Mouse (Mus musculus): Measurements from ENCODE around the gene Nxph4. TPM values are rescaled to one million over a fixed set of nuclear protein-coding genes. Genes with fewer than 3 reads are reported as not detected.

The Nxph4 gene
- polyA plus RNA-seq (2015; fragmentation: Nextera tagmentation; extraction: Ambion mirVana) = 5.0 and 5.4 TPM in 2 replicates

DNA sequence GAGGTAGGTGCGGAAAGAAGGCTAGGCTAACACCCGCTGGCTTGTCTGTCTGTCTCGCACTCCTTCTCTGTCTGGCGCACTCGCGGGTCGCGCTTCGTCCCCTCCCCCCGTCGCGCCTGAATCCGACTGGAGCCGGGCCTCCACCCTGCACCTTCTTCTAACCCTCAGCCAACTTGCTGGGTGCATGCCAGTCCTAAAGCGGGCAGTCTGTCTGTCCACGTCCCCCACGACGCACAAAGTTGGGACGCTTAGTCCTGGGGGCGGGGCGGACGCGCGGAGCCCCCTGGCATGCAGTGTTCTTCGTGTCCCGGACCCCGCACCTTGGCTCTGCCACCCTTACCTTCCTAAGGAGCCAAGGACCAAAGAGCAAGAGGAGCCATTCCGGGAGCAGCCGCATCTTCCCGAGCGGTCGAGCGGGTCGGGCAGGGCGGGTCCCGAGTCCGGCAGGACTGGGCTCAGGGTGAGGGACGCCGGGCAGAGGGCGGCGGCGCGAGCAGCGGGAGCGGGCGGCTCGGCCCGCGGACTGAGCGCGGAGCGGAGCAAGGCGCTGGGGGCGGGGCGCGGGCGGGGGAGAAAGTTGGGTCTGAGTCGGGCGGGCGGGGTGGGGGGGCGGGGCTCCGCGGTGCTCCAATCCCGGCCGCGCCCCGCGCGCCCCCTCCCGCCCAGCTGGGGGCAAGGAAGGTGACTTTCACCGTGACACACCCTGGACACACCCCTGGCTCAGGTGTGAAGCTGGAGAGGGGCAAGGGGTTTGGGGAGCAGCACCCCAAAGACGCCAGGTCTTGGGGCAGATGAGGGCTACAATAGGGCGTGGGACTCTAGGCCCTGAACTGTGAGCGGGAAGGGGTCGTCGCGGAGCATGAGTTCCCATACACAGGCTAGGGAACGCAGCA lies at the start of gene Nxph4:
Gene Nxph4 (minus strand): TSS at position 524 of the 893 bp plus-strand sequence.
- peaks cover 3% of the 10 kb centered on the region; the same call in 1 of the 2 replicates for H3K36me3 ChIP-seq
- WGBS = under 1% methylated on average over 63 of the region's 78 CpGs

GRCm38 (mm10) chr10:127583649-127584048 lies 49.3 kb upstream of the Nxph4 start:
- no peaks in the 10 kb centered on the region; the same call in 1 of the 2 replicates for H3K4me1 ChIP-seq
- H3K36me3 ChIP-seq = peaks cover 56% of the 10 kb centered on the region
- no peaks in the 10 kb centered on the region for H3K9me3 ChIP-seq
- no peak overlapping the region for H3K4me2 ChIP-seq
- no peak overlapping the region for H3K9ac ChIP-seq
- H3K4me3 ChIP-seq (replicated peaks) = no peak overlapping the region
- 62% methylated on average over 8 of the region's 8 CpGs for WGBS
- no peaks in the 10 kb centered on the region for H3K27me3 ChIP-seq (replicated peaks)
- peak; percentile 59; the same call in 1 of the 2 replicates for ATAC-seq (ENCODE audit: insufficient read depth, low FRiP score, low read depth)
- no peak overlapping the region for H3K27ac ChIP-seq

More for the DNA sequence above, at the start of gene Nxph4:
- ATAC-seq (ENCODE audit: insufficient read depth, low FRiP score, low read depth) = peak; percentile 18; the same call in 1 of the 2 replicates
- Histone ChIP-seq H3K4me2 (peak within 1 kb of the TSS; percentile 96), H3K4me1 (peaks cover 24% of the 10 kb centered on the region), H3K27ac (no peak within 1 kb of the TSS), H3K4me3 (replicated peaks) (peak within 1 kb of the TSS; percentile 43), H3K9me3 (no peaks in the 10 kb centered on the region), H3K27me3 (replicated peaks) (peaks cover 77% of the 10 kb centered on the region), H3K9ac (no peak within 1 kb of the TSS)

- Histone ChIP-seq H3K9ac (no peak overlapping the region), H3K4me2 (no peak overlapping the region), H3K36me3 (peaks cover 58% of the 10 kb centered on the region), H3K4me1 (no peaks in the 10 kb centered on the region; the same call in 1 of the 2 replicates), H3K9me3 (no peaks in the 10 kb centered on the region), H3K4me3 (replicated peaks) (no peak overlapping the region), H3K27ac (no peak overlapping the region), H3K27me3 (replicated peaks) (no peaks in the 10 kb centered on the region)
- 89% methylated on average over 9 of the region's 9 CpGs for WGBS
- no peak for ATAC-seq (ENCODE audit: insufficient read depth, low FRiP score, low read depth)
Observed at GRCm38 (mm10) chr10:127581291-127581690, 46.9 kb upstream of the Nxph4 start.

DNA sequence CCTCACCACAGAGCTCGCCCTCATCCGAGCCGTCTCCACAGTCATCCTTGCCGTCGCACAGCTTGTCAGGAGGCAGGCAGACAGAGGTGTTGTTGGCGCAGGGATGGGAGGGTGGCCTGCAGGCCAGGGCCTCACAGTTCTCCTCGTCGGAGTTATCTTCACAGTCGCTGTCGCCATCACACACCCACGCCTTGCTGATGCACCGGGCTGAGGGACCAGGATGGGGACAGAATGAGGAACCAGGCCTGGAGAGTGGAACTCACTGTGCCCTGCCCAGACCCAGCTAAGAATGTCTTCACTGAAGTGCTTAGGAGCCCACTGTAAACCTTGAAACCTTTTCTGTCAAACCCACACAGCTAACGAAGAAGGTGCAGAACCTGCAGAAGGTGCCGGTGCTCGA lies 43.6 kb upstream of the Nxph4 start:
- no peak overlapping the region for H3K4me2 ChIP-seq
- 87% methylated on average over 15 of the region's 15 CpGs for WGBS
- no peak overlapping the region for H3K9ac ChIP-seq
- no peak overlapping the region for H3K4me3 ChIP-seq (replicated peaks)
- H3K27ac ChIP-seq = no peak overlapping the region
- H3K27me3 ChIP-seq (replicated peaks) = no peaks in the 10 kb centered on the region
- peaks cover 54% of the 10 kb centered on the region for H3K36me3 ChIP-seq
- H3K9me3 ChIP-seq = no peaks in the 10 kb centered on the region
- no peak for ATAC-seq (ENCODE audit: insufficient read depth, low FRiP score, low read depth)
- no peaks in the 10 kb centered on the region; the same call in 1 of the 2 replicates for H3K4me1 ChIP-seq

DNA sequence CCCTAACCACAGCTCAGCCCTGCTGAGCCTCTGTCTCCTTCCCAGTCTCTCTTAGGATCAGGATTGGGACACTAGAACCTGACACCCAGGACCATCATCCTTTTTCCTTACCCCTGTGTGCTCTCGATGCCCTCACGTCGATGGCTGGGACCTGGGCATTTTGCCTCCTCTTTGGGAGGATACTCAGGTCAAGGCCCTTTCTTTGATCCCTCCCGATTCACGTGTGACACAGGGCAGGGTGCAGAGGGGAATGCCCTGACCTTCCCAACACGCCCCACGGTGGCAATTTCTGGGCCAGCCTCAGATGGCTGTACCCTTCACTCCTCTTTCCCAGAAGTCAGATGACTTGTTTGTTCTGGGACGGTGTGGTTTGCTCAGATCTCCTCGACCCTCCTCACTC lies 42.8 kb upstream of the Nxph4 start:
- Histone ChIP-seq H3K27me3 (replicated peaks) (no peaks in the 10 kb centered on the region), H3K4me2 (no peak overlapping the region), H3K27ac (no peak overlapping the region), H3K9ac (no peak overlapping the region), H3K36me3 (peaks cover 56% of the 10 kb centered on the region), H3K9me3 (no peaks in the 10 kb centered on the region), H3K4me1 (no peaks in the 10 kb centered on the region; the same call in 1 of the 2 replicates), H3K4me3 (replicated peaks) (no peak overlapping the region)
- WGBS = 79% methylated on average over 9 of the region's 9 CpGs
- ATAC-seq (ENCODE audit: insufficient read depth, low FRiP score, low read depth) = no peak

DNA sequence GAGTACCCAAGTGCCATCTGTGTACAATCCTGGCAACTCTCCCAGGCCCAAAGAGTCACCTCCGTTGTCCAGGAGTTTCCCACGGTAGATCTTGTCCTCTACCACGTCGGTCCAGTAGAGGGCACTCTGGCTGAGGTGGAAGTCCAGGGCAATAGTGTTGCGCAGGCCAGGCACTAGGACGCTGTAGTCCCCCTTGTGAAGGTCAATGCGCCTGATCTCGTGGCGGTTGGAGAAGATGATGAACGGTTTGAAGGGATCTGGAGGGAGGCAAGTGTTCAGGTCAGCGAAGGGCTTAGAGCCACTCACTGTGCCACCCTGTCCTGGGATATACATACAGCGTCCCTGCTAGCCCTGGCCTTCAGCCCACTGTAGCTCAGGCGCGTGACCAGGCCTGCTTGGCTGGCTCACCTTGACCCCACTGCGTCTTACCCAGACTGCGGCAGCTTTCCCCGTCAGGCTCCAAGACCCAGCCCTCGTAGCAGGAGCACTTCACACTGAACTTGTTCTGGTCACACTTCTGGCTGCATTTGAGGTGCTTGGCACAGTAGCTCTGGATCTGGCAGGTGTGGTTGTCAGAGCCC lies 42.1 kb upstream of the Nxph4 start:
- Histone ChIP-seq H3K9ac (no peak overlapping the region), H3K4me2 (no peak overlapping the region), H3K27ac (no peak overlapping the region), H3K4me1 (no peaks in the 10 kb centered on the region), H3K27me3 (replicated peaks) (no peaks in the 10 kb centered on the region), H3K9me3 (no peaks in the 10 kb centered on the region), H3K36me3 (peaks cover 57% of the 10 kb centered on the region), H3K4me3 (replicated peaks) (no peak overlapping the region)
- peak; percentile 34; the same call in 1 of the 2 replicates for ATAC-seq (ENCODE audit: insufficient read depth, low FRiP score, low read depth)
- WGBS = 57% methylated on average over 18 of the region's 18 CpGs

GRCm38 (mm10) chr10:127575741-127576140 lies 41.4 kb upstream of the Nxph4 start:
- no peaks in the 10 kb centered on the region for H3K4me1 ChIP-seq
- no peak overlapping the region for H3K27ac ChIP-seq
- no peak overlapping the region for H3K4me2 ChIP-seq
- no peaks in the 10 kb centered on the region for H3K9me3 ChIP-seq
- no peak overlapping the region for H3K4me3 ChIP-seq (replicated peaks)
- H3K9ac ChIP-seq = no peak overlapping the region
- 75% methylated on average over 7 of the region's 7 CpGs for WGBS
- ATAC-seq (ENCODE audit: insufficient read depth, low FRiP score, low read depth) = no peak
- H3K36me3 ChIP-seq = peaks cover 63% of the 10 kb centered on the region
- no peaks in the 10 kb centered on the region for H3K27me3 ChIP-seq (replicated peaks)

- Histone ChIP-seq H3K27me3 (replicated peaks) (no peaks in the 10 kb centered on the region), H3K36me3 (peaks cover 50% of the 10 kb centered on the region), H3K27ac (no peak overlapping the region), H3K4me2 (no peak overlapping the region), H3K4me3 (replicated peaks) (no peak overlapping the region), H3K4me1 (peaks cover 4% of the 10 kb centered on the region; the same call in 1 of the 2 replicates), H3K9ac (no peak overlapping the region), H3K9me3 (no peaks in the 10 kb centered on the region)
- 90% methylated on average over 5 of the region's 5 CpGs for WGBS
- no peak for ATAC-seq (ENCODE audit: insufficient read depth, low FRiP score, low read depth)
Observed at GRCm38 (mm10) chr10:127572281-127572680, 37.9 kb upstream of the Nxph4 start.

DNA sequence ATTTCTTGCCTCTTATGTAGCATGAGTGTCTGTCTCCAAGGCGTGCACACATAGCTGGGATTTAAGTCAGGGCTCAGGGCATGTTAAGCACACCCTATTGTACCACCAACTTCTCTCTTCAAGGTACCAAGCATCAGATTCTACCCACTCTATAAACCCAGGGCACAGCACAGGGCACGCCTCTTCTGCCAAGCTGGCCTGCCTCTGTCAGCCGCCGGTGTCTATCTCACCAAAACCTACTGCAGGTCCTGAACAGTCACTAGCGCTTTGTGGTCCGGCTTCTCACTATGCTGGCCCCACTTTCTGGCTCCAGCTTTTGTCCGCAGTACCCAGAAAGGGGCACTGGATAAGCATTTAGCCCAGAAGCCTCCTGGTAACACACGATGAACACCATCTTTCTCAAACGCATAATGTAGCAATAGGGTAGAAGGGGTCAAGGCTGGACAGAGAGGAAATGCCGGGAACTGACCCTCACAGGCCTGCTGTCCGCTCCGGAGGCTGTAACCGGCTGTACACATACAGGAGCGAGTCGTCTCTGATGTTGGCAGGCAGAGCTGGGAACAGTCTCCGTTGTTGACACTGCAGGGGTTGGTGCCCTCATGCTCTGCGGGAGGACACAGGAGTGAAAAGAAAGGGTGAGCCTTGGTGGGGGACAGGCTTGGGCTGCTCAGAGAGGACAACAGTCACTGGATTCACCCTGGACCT lies 36.7 kb upstream of the Nxph4 start:
- peak overlapping the region; percentile 16 for H3K27ac ChIP-seq
- no peak overlapping the region for H3K4me3 ChIP-seq (replicated peaks)
- no peaks in the 10 kb centered on the region for H3K9me3 ChIP-seq
- no peaks in the 10 kb centered on the region for H3K27me3 ChIP-seq (replicated peaks)
- H3K4me2 ChIP-seq = no peak overlapping the region
- 85% methylated on average over 17 of the region's 17 CpGs for WGBS
- H3K36me3 ChIP-seq = peaks cover 56% of the 10 kb centered on the region
- H3K4me1 ChIP-seq = peaks cover 4% of the 10 kb centered on the region; the same call in 1 of the 2 replicates
- no peak overlapping the region for H3K9ac ChIP-seq
- no peak for ATAC-seq (ENCODE audit: insufficient read depth, low FRiP score, low read depth)

DNA sequence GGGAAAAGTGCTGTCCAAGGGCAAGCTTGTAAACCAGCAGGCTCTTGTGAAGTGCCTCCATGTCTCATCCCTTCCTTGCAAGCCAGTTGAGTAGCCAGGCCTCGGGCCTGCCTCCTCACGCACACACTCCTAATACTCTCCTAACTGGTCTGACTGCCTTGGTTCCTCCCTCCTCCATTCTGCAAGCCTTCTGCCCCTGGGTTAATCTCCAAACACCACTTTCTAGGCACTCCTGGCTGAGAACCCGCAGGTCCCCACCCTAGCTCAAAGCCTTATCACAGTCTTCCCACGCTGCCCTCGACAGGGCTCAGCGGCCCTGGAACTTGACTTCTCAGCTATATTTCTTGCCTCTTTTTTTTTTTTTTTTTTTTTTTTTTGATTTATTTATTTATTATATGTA lies 36.0 kb upstream of the Nxph4 start:
- Histone ChIP-seq H3K27me3 (replicated peaks) (no peaks in the 10 kb centered on the region), H3K4me3 (replicated peaks) (no peak overlapping the region), H3K4me1 (peaks cover 4% of the 10 kb centered on the region; the same call in 1 of the 2 replicates), H3K27ac (peak overlapping the region; percentile 68), H3K9me3 (no peaks in the 10 kb centered on the region), H3K4me2 (no peak overlapping the region), H3K9ac (no peak overlapping the region), H3K36me3 (peaks cover 59% of the 10 kb centered on the region)
- WGBS = 54% methylated on average over 6 of the region's 6 CpGs
- ATAC-seq (ENCODE audit: insufficient read depth, low FRiP score, low read depth) = peak; percentile 74

- Histone ChIP-seq H3K4me2 (no peak overlapping the region), H3K4me3 (replicated peaks) (no peak overlapping the region), H3K36me3 (peaks cover 55% of the 10 kb centered on the region), H3K4me1 (peaks cover 4% of the 10 kb centered on the region; the same call in 1 of the 2 replicates), H3K27me3 (replicated peaks) (no peaks in the 10 kb centered on the region), H3K9me3 (no peaks in the 10 kb centered on the region), H3K27ac (peak overlapping the region; percentile 28; the same call in 1 of the 2 replicates), H3K9ac (no peak overlapping the region)
- ATAC-seq (ENCODE audit: insufficient read depth, low FRiP score, low read depth) = no peak
- WGBS = 20% methylated on average over 3 of the region's 3 CpGs
Observed at GRCm38 (mm10) chr10:127569450-127569849, 35.1 kb upstream of the Nxph4 start.

All from stomach, embryonic 15.5 days (tissue).